Mouse (Mus musculus) large intestine, adult 2 months (tissue): ENCODE results near the gene Rtp1. TPM values are rescaled to one million over a fixed set of nuclear protein-coding genes. Genes with fewer than 3 reads are reported as not detected.

Experiments
- DNase-seq: peaks from one replicate; pipeline ENCODE4 v3.0.0-alpha.2; 2012; ENCODE audit warnings: low read depth, low spot score
- WGBS: fragments of 180-500 bp; shearing (Covaris S2); methylation state at CpG from one replicate; pipeline ENCODE4 v1.1.7; 2018; 5-methylcytosine and 5-hydroxymethylcytosine counted together
- polyA plus RNA-seq: library from polyadenylated mRNA; depleted of rRNA; stranded (reverse); fragments of >200 nt; gene quantifications from 2 replicates; pipeline ENCODE4 v1.2.3, GENCODE M21; 2012; rRNA removed

The Rtp1 gene
- polyA plus RNA-seq, 1 experiment = not detected

DNA sequence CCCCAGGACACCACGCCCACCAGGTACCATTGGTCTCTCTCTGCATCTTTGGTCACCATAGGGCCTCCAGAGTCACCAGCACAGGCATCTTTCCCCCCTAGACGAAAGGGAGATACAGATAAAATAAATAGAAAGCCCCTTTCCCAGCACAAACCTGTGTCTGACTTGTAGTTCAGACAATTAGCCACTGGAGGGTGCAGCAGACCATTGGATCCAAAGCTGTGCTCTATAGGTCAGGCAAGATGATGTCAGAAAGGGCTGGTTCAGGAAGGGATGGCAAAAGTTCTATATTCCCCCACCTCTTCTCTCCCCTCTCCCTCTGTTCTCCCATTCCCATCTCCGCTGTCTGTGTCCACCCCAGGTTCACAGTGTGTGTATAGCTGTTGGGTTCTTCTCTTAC is 23.5 kb downstream of the Rtp1 start:
- DNase-seq = no peak
- WGBS = 39% methylated on average over 3 of the region's 3 CpGs

DNA sequence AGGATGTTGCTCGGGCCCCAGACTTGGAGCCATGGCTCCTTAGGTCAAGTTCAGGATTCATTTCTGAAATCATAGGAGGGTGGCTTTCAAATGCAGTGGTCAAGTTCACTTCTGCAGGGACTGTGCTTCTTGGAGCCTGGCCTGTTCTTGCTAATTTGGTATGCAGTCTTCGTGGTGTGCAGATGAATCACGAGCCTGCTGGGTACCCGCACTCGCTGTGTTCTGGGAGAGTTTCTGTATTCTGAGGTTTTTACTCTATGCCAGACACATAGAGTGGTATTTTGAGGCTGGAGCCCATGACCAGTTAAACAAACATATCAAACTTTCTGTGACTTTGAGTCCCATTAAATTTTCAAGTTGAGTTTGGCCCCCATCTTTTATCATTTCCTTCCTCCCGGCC is 25.4 kb downstream of the Rtp1 start:
- no peak for DNase-seq
- WGBS = 79% methylated on average over 6 of the region's 6 CpGs

DNA sequence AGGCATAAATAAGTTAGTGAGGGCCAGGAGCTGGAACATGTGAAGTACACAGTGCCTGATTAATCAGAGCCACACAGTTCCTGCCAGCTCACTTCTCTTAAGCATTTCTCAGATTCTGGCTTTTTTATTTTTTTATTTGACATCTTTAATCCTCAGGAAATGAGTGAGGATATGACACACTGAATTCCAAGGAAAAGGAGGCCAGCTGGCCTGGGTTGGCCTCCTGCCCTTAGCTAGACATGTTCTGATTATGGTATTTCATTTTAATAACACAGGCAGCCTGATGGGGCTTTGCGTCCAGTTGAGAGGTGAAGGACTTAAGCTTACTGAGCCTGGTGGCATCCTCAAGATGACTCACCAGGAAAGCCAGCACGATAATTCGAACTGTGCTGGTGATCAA is 27.6 kb downstream of the Rtp1 start:
- WGBS = 37% methylated on average over 3 of the region's 3 CpGs
- DNase-seq = no peak

DNA sequence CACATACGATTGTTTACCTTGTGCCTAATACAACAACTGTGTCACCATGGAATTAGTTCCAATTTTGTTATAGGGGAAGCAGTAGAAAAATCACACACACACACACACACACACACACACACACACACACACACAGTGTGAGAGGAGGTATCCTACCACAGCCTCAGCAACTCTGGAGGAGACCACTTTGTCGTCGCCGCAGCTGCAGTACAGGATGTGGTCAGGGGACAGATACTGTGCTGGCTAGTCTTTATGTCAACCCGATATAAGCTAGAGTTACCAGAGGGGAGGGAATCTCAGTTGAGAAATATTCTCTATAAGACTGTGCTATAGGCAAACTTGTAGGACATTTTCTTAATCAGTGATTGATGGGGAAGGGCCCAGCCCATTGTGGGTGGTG is 28.4 kb downstream of the Rtp1 start:
- 82% methylated on average over 5 of the region's 5 CpGs for WGBS
- DNase-seq = no peak

DNA sequence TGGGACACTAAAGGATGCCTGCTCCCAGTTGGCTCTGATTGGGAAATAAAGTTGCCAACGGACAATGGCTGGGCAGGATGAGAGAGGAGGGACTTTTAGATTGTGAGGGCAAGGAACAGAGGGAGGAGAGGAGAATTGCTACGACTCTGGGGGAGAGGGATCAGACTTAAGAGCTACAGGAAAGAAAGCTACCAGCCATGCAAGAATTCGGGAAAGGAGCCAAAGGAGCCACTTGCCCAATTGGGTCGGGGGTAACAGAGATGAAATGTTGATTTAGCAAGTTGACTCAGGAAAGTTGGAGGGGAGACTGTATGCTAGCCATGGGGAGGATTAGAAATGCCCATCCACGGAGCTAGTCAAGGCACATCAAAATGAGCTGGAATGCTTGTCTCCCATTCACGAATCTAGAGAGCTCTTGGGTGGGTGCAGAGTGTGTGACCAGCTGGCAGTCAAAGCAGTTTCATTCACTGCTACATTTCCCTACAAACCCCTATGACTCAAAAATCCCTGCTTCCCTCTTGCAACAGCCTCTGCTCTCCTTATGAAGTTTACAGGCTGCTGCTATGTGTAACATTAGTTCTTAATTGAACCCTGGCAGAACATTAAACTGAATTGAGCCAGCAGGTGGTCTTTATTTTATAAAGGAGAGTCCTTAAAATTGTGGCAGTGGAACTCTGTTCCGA is 30.1 kb downstream of the Rtp1 start:
- DNase-seq = no peak
- WGBS = 47% methylated on average over 7 of the region's 7 CpGs

DNA sequence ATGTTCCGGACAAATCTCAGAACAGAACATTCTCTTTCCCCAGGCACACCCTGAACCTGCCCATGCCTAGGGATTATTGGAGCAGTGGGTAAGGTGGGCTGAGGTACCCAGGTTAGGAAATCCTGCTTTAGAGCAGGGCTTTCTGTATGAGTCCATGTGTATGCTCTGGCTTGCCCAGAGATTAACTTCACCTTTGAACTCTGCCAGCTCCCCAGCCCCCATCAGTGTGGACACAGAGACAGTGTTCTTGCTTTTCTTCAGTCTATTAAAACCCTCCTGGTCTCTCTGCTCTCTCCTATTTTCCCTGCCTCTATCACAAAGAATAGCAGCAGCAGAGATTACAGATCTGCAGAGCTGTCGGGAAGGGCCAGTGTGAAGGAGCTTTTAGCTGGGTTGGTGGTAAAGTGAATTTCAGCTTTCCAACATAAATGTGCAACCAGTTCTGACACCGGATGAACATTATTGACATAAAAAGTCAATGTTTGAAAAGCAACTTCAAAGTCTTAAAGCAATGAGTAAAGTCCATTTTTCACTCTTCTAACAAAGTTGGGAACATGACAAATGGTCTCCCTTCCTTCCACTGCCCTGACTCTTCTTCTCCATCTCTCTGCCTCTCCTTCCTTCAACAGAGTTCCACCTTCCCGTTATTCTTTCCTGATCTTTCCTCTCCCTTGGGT is 34.9 kb downstream of the Rtp1 start:
- DNase-seq = no peak
- WGBS = 61% methylated on average over 4 of the region's 4 CpGs

DNA sequence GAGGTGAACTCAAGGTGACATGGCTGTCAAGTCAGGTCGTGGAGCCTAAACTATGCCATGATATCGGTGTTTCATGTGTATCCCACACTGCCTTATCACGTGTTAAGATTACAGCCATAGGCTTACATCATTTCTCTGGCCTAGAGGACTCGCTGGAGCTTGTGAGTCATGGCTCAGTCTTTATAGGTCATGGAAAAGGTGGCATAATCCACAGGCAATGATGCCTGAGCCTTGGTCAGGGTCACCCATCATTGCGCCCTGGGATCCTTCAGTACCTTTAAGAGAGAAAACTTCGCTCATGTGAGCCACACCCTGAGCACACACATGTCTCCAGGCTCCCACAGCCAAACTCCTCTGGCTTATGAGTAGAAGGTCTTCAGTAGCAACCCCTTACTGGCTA is 42.6 kb downstream of the Rtp1 start:
- DNase-seq = no peak
- 85% methylated on average over 6 of the region's 6 CpGs for WGBS

DNA sequence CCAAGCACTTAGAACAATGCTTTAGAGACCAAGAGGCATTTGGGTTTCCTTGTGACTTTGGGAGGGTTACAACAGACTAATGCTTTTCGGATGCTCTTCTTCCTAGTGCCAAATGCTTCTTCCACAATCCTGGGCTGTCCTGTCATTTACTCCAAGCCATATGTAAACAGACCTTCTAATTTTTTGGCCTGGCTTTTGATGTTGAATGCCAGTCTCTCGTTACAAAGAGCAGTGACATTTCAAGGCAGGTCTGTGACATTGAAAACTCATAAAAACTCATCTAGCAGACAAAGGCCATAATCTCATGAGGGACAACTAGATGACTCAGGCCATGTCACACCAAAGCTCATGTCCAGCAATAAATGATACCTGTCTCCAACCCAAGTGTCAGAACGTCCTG is 43.1 kb downstream of the Rtp1 start:
- 35% methylated on average over 3 of the region's 3 CpGs for WGBS
- DNase-seq = no peak

DNA sequence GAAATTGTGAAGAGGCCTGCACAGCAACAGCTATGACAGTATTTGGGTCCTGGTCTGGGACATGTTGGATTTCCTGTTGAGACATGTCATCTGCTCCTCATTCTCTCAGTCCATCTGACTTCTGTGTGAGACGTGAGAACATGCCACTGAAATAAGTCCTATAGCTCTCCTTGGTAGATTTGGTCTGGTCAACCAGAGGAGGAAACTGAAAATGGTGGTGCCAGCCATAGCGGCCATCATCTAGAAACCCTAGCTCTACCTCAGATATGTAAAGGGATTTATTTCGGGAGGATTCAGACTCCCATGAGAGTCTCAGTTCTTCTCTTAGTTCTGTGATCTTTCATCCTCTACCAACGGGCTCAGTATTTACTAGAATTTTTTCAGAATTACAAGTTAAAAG is 46.7 kb downstream of the Rtp1 start:
- WGBS = 86% methylated on average over 4 of the region's 4 CpGs
- DNase-seq = no peak

DNA sequence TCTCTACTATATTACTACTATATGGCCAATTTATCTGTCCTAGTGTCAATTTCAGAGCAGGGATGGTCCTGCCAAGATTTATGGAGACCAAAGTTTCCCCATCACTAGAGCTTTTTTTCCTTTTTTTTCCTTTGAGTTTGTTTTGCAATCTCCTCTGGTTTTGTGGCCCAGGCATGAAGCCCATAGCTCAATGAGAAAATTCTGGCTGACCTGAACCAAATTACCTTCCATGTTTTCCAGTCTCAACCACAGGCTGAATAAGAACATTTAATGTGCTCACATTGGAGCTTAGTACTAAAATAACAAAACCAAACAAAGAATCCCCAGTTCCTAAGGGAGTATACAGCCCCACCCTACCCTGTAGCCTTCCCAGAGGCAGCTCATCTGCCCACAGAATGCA is 47.7 kb downstream of the Rtp1 start:
- no peak for DNase-seq

DNA sequence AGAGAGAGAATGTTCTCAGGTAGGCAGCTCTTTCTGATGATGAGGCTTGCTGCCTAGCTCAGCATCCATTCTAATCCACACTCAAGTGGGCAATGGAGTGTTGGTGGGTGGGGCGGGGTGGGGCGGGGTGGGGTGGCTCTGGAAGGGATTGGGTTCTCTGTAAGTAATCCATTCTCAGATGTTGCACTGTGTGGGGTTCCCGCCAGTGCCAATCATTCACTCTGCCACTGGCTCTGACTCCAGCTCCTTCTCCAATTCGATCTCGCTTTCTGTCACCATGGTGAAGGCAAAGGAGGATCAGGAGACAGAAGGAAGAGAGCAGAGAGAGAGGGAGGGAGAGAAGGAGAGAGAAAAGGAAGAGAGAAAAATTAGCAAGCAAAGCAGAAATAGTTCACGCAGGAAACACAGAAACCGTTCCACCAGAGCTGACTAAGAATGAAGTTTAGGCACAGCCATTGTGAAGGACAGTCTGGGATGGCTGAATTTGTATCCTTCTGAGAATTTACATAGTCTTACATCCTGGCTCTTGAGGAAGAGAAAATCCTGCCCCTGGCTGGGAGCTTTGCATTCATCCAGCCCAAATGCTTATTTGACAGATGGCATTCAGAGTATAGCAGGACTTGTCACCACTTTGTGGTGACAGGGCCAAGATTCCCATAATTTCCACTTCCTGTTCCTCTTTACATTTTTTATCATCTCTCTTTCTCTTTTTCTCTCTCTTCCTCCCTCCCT is 51.1 kb downstream of the Rtp1 start:
- DNase-seq = no peak
- WGBS = 77% methylated on average over 7 of the region's 7 CpGs

DNA sequence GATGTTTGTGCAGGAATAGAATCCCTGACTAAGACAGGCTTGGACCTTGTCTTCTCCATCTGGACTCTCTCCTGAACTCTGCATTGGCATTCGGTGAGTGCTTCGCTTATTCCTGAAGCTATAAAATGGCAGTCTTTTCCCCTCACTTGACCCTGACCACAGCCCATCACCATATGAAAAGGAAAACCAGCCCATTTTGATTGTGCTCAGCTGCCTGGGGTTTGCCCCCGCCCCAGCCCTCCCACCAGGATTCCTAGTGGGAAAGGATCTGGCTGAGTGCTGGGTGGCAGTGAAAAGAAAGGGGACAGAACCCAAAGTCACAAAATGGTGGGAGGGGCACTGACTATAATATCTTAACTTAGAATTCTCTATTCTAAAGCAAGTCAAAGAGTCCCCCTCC is 53.3 kb downstream of the Rtp1 start:
- 87% methylated on average over 3 of the region's 3 CpGs for WGBS

DNA sequence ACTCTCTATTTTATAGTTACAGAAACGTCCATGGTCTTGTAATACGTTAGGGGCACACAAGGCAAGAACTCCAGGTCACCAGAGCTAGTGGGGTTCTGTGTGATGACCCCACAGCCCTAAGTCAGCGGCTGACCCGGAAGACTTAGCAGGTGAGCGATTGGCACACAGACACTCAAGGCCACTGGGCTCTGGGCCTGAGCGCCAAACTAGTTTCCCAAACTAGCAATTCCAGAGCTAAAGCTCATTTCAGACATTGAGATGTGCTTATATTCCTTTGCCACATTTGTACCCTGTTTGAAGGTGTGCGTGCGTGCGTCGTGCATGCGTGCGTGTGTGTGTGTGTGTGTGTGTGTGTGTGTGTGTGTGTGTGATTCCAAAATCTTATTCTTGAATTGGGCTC is 53.9 kb downstream of the Rtp1 start:
- DNase-seq = no peak
- 92% methylated on average over 12 of the region's 12 CpGs for WGBS

More for the DNA sequence above, 53.3 kb downstream of the Rtp1 start:
- DNase-seq = no peak

DNA sequence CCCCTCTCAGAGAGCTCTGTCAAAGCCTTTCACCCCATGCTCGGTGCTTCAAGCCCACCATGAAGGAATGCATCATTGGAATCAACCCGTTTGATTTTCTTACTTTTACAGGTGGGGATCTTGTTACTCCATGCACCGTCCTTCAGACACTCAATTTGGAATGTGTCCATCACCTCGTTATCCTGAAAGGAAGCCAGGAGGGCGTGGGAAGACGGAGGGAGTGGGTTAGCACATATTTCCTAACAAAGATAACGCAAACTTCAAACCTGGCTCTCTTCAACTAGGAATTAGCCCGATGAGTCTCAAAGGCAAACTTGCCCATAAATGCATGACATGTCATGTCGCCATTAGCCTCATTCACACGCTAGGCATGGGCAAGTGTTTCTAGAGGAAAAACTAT is 54.4 kb downstream of the Rtp1 start:
- no peak for DNase-seq
- 73% methylated on average over 10 of the region's 10 CpGs for WGBS

Other genes starting within 250 kb of the Rtp1 start
- 8.3 and 14.1 TPM in 2 replicates for gene St6gal1, start 204.4 kb upstream of the Rtp1 start, polyA plus RNA-seq
- 14.7 and 23.6 TPM in 2 replicates for gene Rtp4, start 91.2 kb downstream of the Rtp1 start, polyA plus RNA-seq
- gene Masp1, start 91.7 kb downstream of the Rtp1 start, polyA plus RNA-seq = 1.2 TPM in 2 replicates